Comparison of ENCODE assay signal across 15 mouse cellular contexts in the genomic region with DNA sequence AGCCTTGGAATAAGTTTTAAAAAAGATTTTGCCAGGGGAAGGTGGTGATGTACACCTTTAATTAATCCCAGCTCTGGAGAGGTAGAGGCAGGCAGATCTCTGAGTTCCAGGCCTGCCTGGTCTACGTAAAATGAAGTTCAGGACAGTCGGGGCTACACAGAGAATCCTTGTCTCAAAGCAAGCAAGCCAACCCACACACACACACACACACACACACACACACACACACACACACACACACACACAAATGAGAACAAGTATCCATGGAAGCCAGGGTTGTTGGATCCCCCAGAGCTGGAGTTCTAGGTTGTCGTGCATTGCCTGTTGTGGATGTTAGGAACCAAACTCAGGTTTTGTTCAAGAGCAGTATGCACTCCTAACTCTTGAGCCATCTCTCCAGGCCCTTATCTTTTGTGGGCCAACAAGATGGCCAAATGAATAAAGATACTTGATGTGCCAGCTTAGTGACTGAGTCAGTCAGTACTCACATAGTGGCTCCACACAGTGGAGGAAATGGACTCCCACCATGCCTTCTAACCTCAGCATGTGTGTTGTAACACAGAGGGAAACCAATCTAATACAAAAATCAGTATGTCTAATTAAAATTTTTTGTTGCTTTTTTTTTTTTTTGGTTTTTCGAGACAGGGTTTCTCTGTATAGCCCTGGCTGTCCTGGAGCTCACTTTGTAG. TPM values are rescaled to one million over a fixed set of nuclear protein-coding genes. Genes with fewer than 3 reads are reported as not detected.
DNase-seq lines count a peak whose midpoint lies in the region; ATAC-seq lines count a peak whose summit lies in the region.
"Had no signal": no experiment of that assay in that cellular context is flagged by ENCODE, and none has a peak within 500 bp of the region (broad histone marks: within the 10 kb centered on the region; RNA-seq: fewer than 3 reads in every experiment).

No protein-coding gene starts in this region.

- H3K4me2 ChIP-seq in midbrain, embryonic 14.5 days (ENCODE audit: low read length) = no peak overlapping the region
- no peak overlapping the region for H3K4me2 ChIP-seq in midbrain, embryonic 15.5 days
- H3K4me2 ChIP-seq in limb, embryonic 11.5 days (ENCODE audit: low read depth, severe bottlenecking) = no peak overlapping the region
- H3K4me2 ChIP-seq: hindbrain, embryonic 15.5 days; liver, embryonic 15.5 days had no signal

- H3K4me3 ChIP-seq in heart, embryonic 10.5 days = no peak overlapping the region
- H3K4me3 ChIP-seq in midbrain, embryonic 14.5 days (replicated peaks; ENCODE audit: low read depth, low read length) = no peak overlapping the region
- no peak overlapping the region for H3K4me3 ChIP-seq in midbrain, embryonic 15.5 days
- H3K4me3 ChIP-seq in limb, embryonic 11.5 days (ENCODE audit: low read depth, low read length) = no peak overlapping the region
- H3K4me3 ChIP-seq: hindbrain, embryonic 15.5 days; liver, embryonic 15.5 days had no signal

- no peaks in the 10 kb centered on the region for H3K4me1 ChIP-seq in heart, embryonic 10.5 days
- no peaks in the 10 kb centered on the region for H3K4me1 ChIP-seq in midbrain, embryonic 14.5 days (ENCODE audit: control insufficient read depth, insufficient read depth, low read length)
- no peaks in the 10 kb centered on the region for H3K4me1 ChIP-seq in midbrain, embryonic 15.5 days
- H3K4me1 ChIP-seq in limb, embryonic 11.5 days (ENCODE audit: control insufficient read depth, insufficient read depth, low read length) = no peaks in the 10 kb centered on the region
- H3K4me1 ChIP-seq: hindbrain, embryonic 15.5 days; liver, embryonic 15.5 days had no signal

- ATAC-seq in midbrain, embryonic 14.5 days (ENCODE audit: low FRiP score, low TSS enrichment) = no peak
- no peak for ATAC-seq in midbrain, embryonic 15.5 days (replicated peaks)
- no peak for ATAC-seq in limb, embryonic 11.5 days (ENCODE audit: insufficient number of reproducible peaks, low FRiP score, low TSS enrichment, low read depth)
- peak; percentile 13; the same call in 1 of the 2 replicates for ATAC-seq in neutrophil, adult 5-6 weeks (ENCODE audit: extremely low read depth, insufficient number of reproducible peaks, low FRiP score, poor library complexity, severe bottlenecking)

- peaks cover 61% of the 10 kb centered on the region for H3K36me3 ChIP-seq in heart, embryonic 10.5 days
- peaks cover 72% of the 10 kb centered on the region for H3K36me3 ChIP-seq in midbrain, embryonic 14.5 days (ENCODE audit: control insufficient read depth, insufficient read depth, low read length)
- peaks cover 34% of the 10 kb centered on the region for H3K36me3 ChIP-seq in midbrain, embryonic 15.5 days (replicated peaks)
- peaks cover 18% of the 10 kb centered on the region for H3K36me3 ChIP-seq in limb, embryonic 11.5 days (ENCODE audit: control insufficient read depth, insufficient read depth, low read length)

- no peak overlapping the region for H3K9ac ChIP-seq in midbrain, embryonic 14.5 days (replicated peaks; ENCODE audit: low read length)
- no peak overlapping the region for H3K9ac ChIP-seq in midbrain, embryonic 15.5 days
- H3K9ac ChIP-seq in limb, embryonic 11.5 days (ENCODE audit: low read length) = no peak overlapping the region
- H3K9ac ChIP-seq: hindbrain, embryonic 15.5 days; liver, embryonic 15.5 days had no signal

- H3K9me3 ChIP-seq in heart, embryonic 10.5 days = no peaks in the 10 kb centered on the region
- H3K9me3 ChIP-seq in midbrain, embryonic 14.5 days (ENCODE audit: control insufficient read depth, low read length) = no peaks in the 10 kb centered on the region
- no peaks in the 10 kb centered on the region for H3K9me3 ChIP-seq in midbrain, embryonic 15.5 days
- no peaks in the 10 kb centered on the region for H3K9me3 ChIP-seq in limb, embryonic 11.5 days (ENCODE audit: control insufficient read depth, low read length)
- H3K9me3 ChIP-seq: hindbrain, embryonic 15.5 days; liver, embryonic 15.5 days had no signal

- peak; percentile 76 for DNase-seq in heart, embryonic 10.5 days (ENCODE audit: low spot score)
- DNase-seq in heart, postnatal 4 days = no peak
- DNase-seq in midbrain, embryonic 14.5 days = peak; percentile 3
- peak; percentile 26 for DNase-seq in limb, embryonic 11.5 days (ENCODE audit: low spot score)
- no peak for DNase-seq in frontal cortex, postnatal 36 days (ENCODE audit: low spot score in 2 of 2)
- no peak for DNase-seq in layer of hippocampus, adult 18-20 months (ENCODE audit: low spot score in 2 of 2)
- DNase-seq: cerebellum, adult 9-10 months; layer of hippocampus, postnatal 36 days; spleen, adult 18-20 months had no signal

- no peaks in the 10 kb centered on the region for H3K27me3 ChIP-seq in heart, embryonic 10.5 days (ENCODE audit: insufficient read depth, poor library complexity, severe bottlenecking)
- H3K27me3 ChIP-seq in midbrain, embryonic 14.5 days (ENCODE audit: control insufficient read depth, insufficient read depth, low read length) = no peaks in the 10 kb centered on the region
- H3K27me3 ChIP-seq in midbrain, embryonic 15.5 days (replicated peaks) = no peaks in the 10 kb centered on the region
- H3K27me3 ChIP-seq in limb, embryonic 11.5 days (ENCODE audit: control insufficient read depth, insufficient read depth, low read length) = no peaks in the 10 kb centered on the region
- H3K27me3 ChIP-seq: CH12.LX; hindbrain, embryonic 15.5 days; liver, embryonic 15.5 days had no signal

- no peak overlapping the region for H3K27ac ChIP-seq in heart, embryonic 10.5 days
- H3K27ac ChIP-seq in midbrain, embryonic 14.5 days (replicated peaks; ENCODE audit: low read depth, low read length) = no peak overlapping the region
- H3K27ac ChIP-seq in midbrain, embryonic 15.5 days = no peak overlapping the region
- H3K27ac ChIP-seq in limb, embryonic 11.5 days (replicated peaks; ENCODE audit: low read depth, low read length) = no peak overlapping the region
- H3K27ac ChIP-seq: hindbrain, embryonic 15.5 days; kidney, postnatal 0 days; liver, embryonic 15.5 days had no signal

- 92% methylated on average over 4 of the region's 4 CpGs for WGBS in heart, embryonic 10.5 days
- WGBS in midbrain, embryonic 14.5 days = 95% methylated on average over 4 of the region's 4 CpGs
- WGBS in midbrain, embryonic 15.5 days = 93% methylated on average over 4 of the region's 4 CpGs
- 95% methylated on average over 4 of the region's 4 CpGs for WGBS in limb, embryonic 11.5 days

RNA-seq across cellular contexts. Expression of gene Clpx, which starts 18.8 kb away (rescaled TPM):
- 43.0 and 43.5 TPM in 2 replicates for polyA plus RNA-seq in heart, embryonic 10.5 days (2016; fragmentation: Nextera tagmentation; extraction: Ambion mirVana)
- 10 to 100 TPM; 50.7 to 53.1 TPM for total RNA-seq in heart, postnatal 4 days (2021)
- polyA plus RNA-seq in midbrain, embryonic 14.5 days (2014; fragmentation: Nextera tagmentation; extraction: Ambion mirVana) = 38.1 and 45.6 TPM in 2 replicates
- polyA plus RNA-seq in midbrain, embryonic 15.5 days (2015; fragmentation: Nextera tagmentation; extraction: Ambion mirVana) = 40.4 and 42.8 TPM in 2 replicates
- polyA plus RNA-seq in limb, embryonic 11.5 days (2014; fragmentation: Nextera tagmentation; extraction: Ambion mirVana) = 54.1 and 59.1 TPM in 2 replicates
- 42.4 and 50.0 TPM in 2 replicates for total RNA-seq in neutrophil, adult 5-6 weeks (2017)
- 10 to 100 TPM; 28.7 to 29.6 TPM for total RNA-seq in layer of hippocampus, adult 18-20 months (2021)

RNA-seq across cellular contexts. Expression of gene Pdcd7, which starts 33.1 kb away (rescaled TPM):
- 5.6 and 7.8 TPM in 2 replicates for polyA plus RNA-seq in heart, embryonic 10.5 days (2016; fragmentation: Nextera tagmentation; extraction: Ambion mirVana)
- total RNA-seq in heart, postnatal 4 days (2021) = 10 to 100 TPM; 12.1 to 13.2 TPM
- polyA plus RNA-seq in midbrain, embryonic 14.5 days (2014; fragmentation: Nextera tagmentation; extraction: Ambion mirVana) = 10.1 and 13.1 TPM in 2 replicates
- polyA plus RNA-seq in midbrain, embryonic 15.5 days (2015; fragmentation: Nextera tagmentation; extraction: Ambion mirVana) = 8.1 and 9.5 TPM in 2 replicates
- 16.8 and 17.7 TPM in 2 replicates for polyA plus RNA-seq in limb, embryonic 11.5 days (2014; fragmentation: Nextera tagmentation; extraction: Ambion mirVana)
- 38.8 and 39.4 TPM in 2 replicates for total RNA-seq in neutrophil, adult 5-6 weeks (2017)
- total RNA-seq in layer of hippocampus, adult 18-20 months (2021) = 10 to 100 TPM; 27.5 to 27.8 TPM

RNA-seq across cellular contexts. Expression of gene Cilp, which starts 47.8 kb away (rescaled TPM):
- polyA plus RNA-seq in heart, embryonic 10.5 days (2016; fragmentation: Nextera tagmentation; extraction: Ambion mirVana) = not detected in 2 replicates
- total RNA-seq in heart, postnatal 4 days (2021) = 1 to 10 TPM; 1.4 to 1.5 TPM
- polyA plus RNA-seq in midbrain, embryonic 14.5 days (2014; fragmentation: Nextera tagmentation; extraction: Ambion mirVana) = 0.17 and 0.24 TPM in 2 replicates
- 0.19 and 0.26 TPM in 2 replicates for polyA plus RNA-seq in midbrain, embryonic 15.5 days (2015; fragmentation: Nextera tagmentation; extraction: Ambion mirVana)
- polyA plus RNA-seq in limb, embryonic 11.5 days (2014; fragmentation: Nextera tagmentation; extraction: Ambion mirVana) = 0.11 TPM in 2 replicates
- total RNA-seq in neutrophil, adult 5-6 weeks (2017) = not detected in 2 replicates
- not detected for total RNA-seq in layer of hippocampus, adult 18-20 months (2021)
- total RNA-seq: CH12.LX; layer of hippocampus, postnatal 36 days had no signal

RNA-seq across cellular contexts. Expression of gene Ubap1l, which starts 48.0 kb away (rescaled TPM):
- 0.27 and 0.38 TPM in 2 replicates for polyA plus RNA-seq in heart, embryonic 10.5 days (2016; fragmentation: Nextera tagmentation; extraction: Ambion mirVana)
- total RNA-seq in heart, postnatal 4 days (2021) = under 1 TPM in 1 of 2 experiments, not detected in 1; 0.36 TPM
- polyA plus RNA-seq in midbrain, embryonic 14.5 days (2014; fragmentation: Nextera tagmentation; extraction: Ambion mirVana) = 1.5 and 1.7 TPM in 2 replicates
- polyA plus RNA-seq in midbrain, embryonic 15.5 days (2015; fragmentation: Nextera tagmentation; extraction: Ambion mirVana) = 2.7 and 2.9 TPM in 2 replicates
- polyA plus RNA-seq in limb, embryonic 11.5 days (2014; fragmentation: Nextera tagmentation; extraction: Ambion mirVana) = 0.47 and 0.96 TPM in 2 replicates
- 2.4 TPM in 1 of 2 replicates, not detected in the other for total RNA-seq in neutrophil, adult 5-6 weeks (2017)
- total RNA-seq in layer of hippocampus, adult 18-20 months (2021) = 1 to 10 TPM; 3.2 to 3.6 TPM

Comparison
In these comparisons a context has a peak if more than half of its experiments do, and no peak if none do; other contexts are left out.
1. DNase-seq: peak in heart, embryonic 10.5 days (single experiment), midbrain, embryonic 14.5 days (single experiment) and limb, embryonic 11.5 days (single experiment); none in heart, postnatal 4 days (single experiment), frontal cortex, postnatal 36 days (0 of 2) and layer of hippocampus, adult 18-20 months (0 of 2).